Mouse (Mus musculus) forebrain, postnatal 0 days (tissue): ENCODE measurements around the gene Pdia4. TPM values are rescaled to one million over a fixed set of nuclear protein-coding genes. Genes with fewer than 3 reads are reported as not detected.
"Not testable (repeated sequence)": the region's sequence is repeated elsewhere in the genome, so short reads cannot be mapped to it uniquely, and the experiment has no call there.

Experiments used
- ATAC-seq: fragments of 200-750 bp; cut with Nextera tagmentation; 2 replicates; pipeline ENCODE4 v1.8.0; 2017; ENCODE audit warnings: mild to moderate bottlenecking, moderate library complexity
- DNase-seq: peaks from one replicate; pipeline ENCODE4 v3.0.0-alpha.2; 2015
- H3K27ac ChIP-seq: fragments of 300-500 bp; sonication (generic); 2 replicates; pipeline ENCODE4 v1.5.1; 2014; ENCODE audit warnings: low read depth, mild to moderate bottlenecking, antibody characterized with exemption, low read length, moderate library complexity, mixed read lengths
- H3K27me3 ChIP-seq: fragments of 300-500 bp; sonication (generic); 2 replicates; pipeline ENCODE4 v1.6.1; 2014; ENCODE audit warnings: mild to moderate bottlenecking, low read length, mixed read lengths; ENCODE audit not compliant: insufficient read depth
- H3K36me3 ChIP-seq: fragments of 300-500 bp; sonication (generic); 2 replicates; pipeline ENCODE4 v1.6.1; 2014; ENCODE audit warnings: mild to moderate bottlenecking, moderate library complexity; ENCODE audit not compliant: insufficient read depth
- H3K4me1 ChIP-seq: fragments of 300-500 bp; sonication (generic); 2 replicates; pipeline ENCODE4 v1.6.1; 2014; ENCODE audit warnings: antibody characterized with exemption; ENCODE audit not compliant: insufficient read depth
- H3K4me2 ChIP-seq: fragments of 300-500 bp; sonication (generic); 2 replicates; pipeline ENCODE4 v1.6.1; 2014; ENCODE audit warnings: low read depth, mild to moderate bottlenecking, moderate library complexity
- H3K4me3 ChIP-seq: fragments of 300-500 bp; sonication (generic); 2 replicates; pipeline ENCODE4 v1.5.1; 2014; ENCODE audit warnings: low read depth, low read length, mixed read lengths
- H3K9ac ChIP-seq: fragments of 300-500 bp; sonication (generic); 2 replicates; pipeline ENCODE4 v1.6.1; 2014; ENCODE audit warnings: mild to moderate bottlenecking
- H3K9me3 ChIP-seq: fragments of 300-500 bp; sonication (generic); 2 replicates; pipeline ENCODE4 v1.6.1; 2016; ENCODE audit warnings: low read length
- WGBS: fragments of 180-500 bp; shearing (Covaris S2); extraction: QIAGEN DNeasy Blood & Tissue Kit; methylation state at CpG from one replicate; pipeline ENCODE4 v1.1.7; 2014; 5-methylcytosine and 5-hydroxymethylcytosine counted together
- microRNA counts: library from miRNA; unstranded; fragments of <30 nt; microRNA quantifications from one replicate; lab custom pipeline; 2015
- microRNA-seq, 2 experiments: library from miRNA; unstranded; fragments of <30 nt; microRNA quantifications; one replicate each; pipeline ENCODE4; 2016
- polyA plus RNA-seq: library from polyadenylated mRNA; unstranded; fragments of >200 nt; fragmentation: Nextera tagmentation; extraction: Ambion mirVana; gene quantifications from 2 replicates; pipeline ENCODE4 v1.2.1, GENCODE M21; 2015
- total RNA-seq: library from RNA; depleted of rRNA; stranded (reverse); fragments of >200 nt; gene quantifications from 2 replicates; pipeline ENCODE4 v1.2.3, GENCODE M21; 2014; rRNA removed

Gene Pdia4
- total and polyA plus RNA-seq, 2 experiments from 2014 or later = 83.7 to 104 TPM

DNA sequence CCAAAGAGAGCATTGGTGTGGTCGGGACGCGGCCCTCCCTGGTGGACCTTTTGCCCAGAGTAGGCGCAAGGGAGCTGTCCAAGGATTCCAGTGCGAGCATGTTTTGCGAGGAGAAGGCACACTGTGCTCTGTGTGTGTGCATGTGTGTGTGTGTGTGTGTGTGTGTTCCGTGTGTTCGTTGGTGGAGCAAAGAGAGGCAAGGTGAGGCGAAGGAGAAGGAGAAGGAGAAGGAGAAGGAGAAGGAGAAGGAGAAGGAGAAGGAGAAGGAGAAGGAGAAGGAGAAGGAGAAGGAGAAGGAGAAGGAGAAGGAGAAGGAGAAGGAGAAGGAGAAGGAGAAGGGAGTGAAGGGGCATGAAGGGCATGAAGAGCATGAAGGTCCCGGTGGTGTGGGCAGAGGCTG lies 50.5 kb downstream of the Pdia4 start:
- H3K4me3 ChIP-seq, H3K27ac ChIP-seq, DNase-seq, H3K27me3 ChIP-seq, H3K9me3 ChIP-seq, ATAC-seq, H3K4me2 ChIP-seq, H3K9ac ChIP-seq, H3K4me1 ChIP-seq, H3K36me3 ChIP-seq: not testable (repeated sequence)
- 79% methylated on average over 8 of the region's 10 CpGs for WGBS

GRCm38 (mm10) chr6:47759406-47759805 lies 53.8 kb downstream of the Pdia4 start:
- not testable (repeated sequence) for H3K4me3 ChIP-seq, H3K4me1 ChIP-seq, H3K27ac ChIP-seq, H3K27me3 ChIP-seq, DNase-seq, H3K9me3 ChIP-seq, H3K36me3 ChIP-seq, ATAC-seq, H3K4me2 ChIP-seq, H3K9ac ChIP-seq
- WGBS = 82% methylated on average over 13 of the region's 16 CpGs

GRCm38 (mm10) chr6:47757849-47758248 lies 55.4 kb downstream of the Pdia4 start:
- not testable (repeated sequence) for H3K27me3 ChIP-seq, ATAC-seq, H3K9ac ChIP-seq, DNase-seq, H3K4me1 ChIP-seq, H3K27ac ChIP-seq, H3K36me3 ChIP-seq, H3K4me3 ChIP-seq, H3K9me3 ChIP-seq
- H3K4me2 ChIP-seq = peak overlapping the region; percentile 29; the same call in 1 of the 2 replicates
- WGBS = 9% methylated on average over 16 of the region's 38 CpGs

GRCm38 (mm10) chr6:47757429-47757828 lies 55.8 kb downstream of the Pdia4 start:
- not testable (repeated sequence) for H3K9ac ChIP-seq, H3K27ac ChIP-seq
- peak; percentile 38; the same call in 1 of the 2 replicates for ATAC-seq

DNA sequence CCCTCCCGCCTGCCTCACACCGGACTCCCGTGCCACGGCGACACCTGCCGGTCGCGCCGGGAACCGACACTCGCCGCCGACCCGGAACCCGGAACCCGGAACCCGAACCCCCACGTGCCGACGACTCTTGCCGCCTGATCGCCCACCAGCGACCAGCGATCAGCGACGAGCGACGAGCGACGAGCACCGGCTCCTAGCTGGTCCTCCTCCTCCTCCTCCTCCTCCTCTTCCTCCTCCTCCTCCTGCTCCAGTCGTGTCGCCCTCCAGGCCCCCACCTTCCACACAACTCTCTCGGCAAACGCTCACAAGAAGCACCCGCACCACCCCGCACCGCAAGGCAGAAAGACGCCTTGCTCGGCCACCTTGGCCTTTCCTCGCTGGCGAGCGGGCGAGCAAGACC lies 60.1 kb downstream of the Pdia4 start:
- H3K27ac ChIP-seq, H3K4me1 ChIP-seq, H3K9me3 ChIP-seq, H3K27me3 ChIP-seq, H3K4me2 ChIP-seq, H3K9ac ChIP-seq, H3K36me3 ChIP-seq, DNase-seq, ATAC-seq, H3K4me3 ChIP-seq: not testable (repeated sequence)
- WGBS = 8% methylated on average over 9 of the region's 44 CpGs

More at GRCm38 (mm10) chr6:47757429-47757828, 55.8 kb downstream of the Pdia4 start:
- not testable (repeated sequence) for H3K4me3 ChIP-seq, H3K4me1 ChIP-seq, DNase-seq, H3K36me3 ChIP-seq, H3K27me3 ChIP-seq, H3K4me2 ChIP-seq, H3K9me3 ChIP-seq
- WGBS = 16% methylated on average over 4 of the region's 22 CpGs

DNA sequence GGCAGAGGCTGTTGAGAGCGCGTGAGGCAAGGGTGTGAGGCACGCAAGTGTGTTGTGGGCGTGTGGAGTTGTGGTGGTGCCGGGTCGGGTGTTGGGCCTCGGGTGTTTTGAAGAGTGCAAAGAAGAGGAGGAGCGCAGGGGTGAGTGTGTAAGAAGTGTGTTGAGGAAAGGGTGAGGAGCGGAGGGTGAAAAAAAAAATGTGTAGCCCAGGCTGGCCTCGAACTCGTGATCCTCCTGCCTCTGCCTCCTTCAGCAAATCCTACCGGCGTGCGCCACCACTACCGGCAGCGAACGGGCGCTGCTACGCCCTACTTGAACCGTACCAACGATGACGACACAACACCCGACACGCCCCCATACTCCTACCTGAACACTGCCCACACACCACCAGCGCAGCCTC lies 64.9 kb downstream of the Pdia4 start:
- not testable (repeated sequence) for H3K27me3 ChIP-seq, ATAC-seq, H3K4me1 ChIP-seq, H3K9ac ChIP-seq, H3K27ac ChIP-seq, H3K36me3 ChIP-seq, DNase-seq, H3K9me3 ChIP-seq
- peak overlapping the region; percentile 25; the same call in 1 of the 2 replicates for H3K4me3 ChIP-seq
- 11% methylated on average over 8 of the region's 25 CpGs for WGBS
- H3K4me2 ChIP-seq = peak overlapping the region; percentile 41

- H3K27me3 ChIP-seq, H3K4me1 ChIP-seq, H3K4me2 ChIP-seq, H3K27ac ChIP-seq, H3K36me3 ChIP-seq, H3K9ac ChIP-seq, DNase-seq, ATAC-seq, H3K4me3 ChIP-seq, H3K9me3 ChIP-seq: not testable (repeated sequence)
- WGBS = 73% methylated on average over 3 of the region's 8 CpGs
These were observed 65.3 kb downstream of the Pdia4 start for GRCm38 (mm10) chr6:47747886-47748285.

MicroRNA genes within 50 kb of the gene (microRNA counts, 519-probe panel; counts per million panel counts)
- not detected for microRNA mmu-miR-704 (lab: Ali Mortazavi, UCI)

Small RNA genes lying within 50 kb of the gene (microRNA-seq; reads per million reads assigned to microRNA genes)
- gene Mir704 = 0.24 to 0.39 reads per million in 2 experiments

Other genes starting within 250 kb of the Pdia4 start
- gene Ezh2, start 218.1 kb downstream of the Pdia4 start, total RNA-seq = 50.0 and 60.1 TPM in 2 replicates
- 37.7 and 41.5 TPM in 2 replicates for gene Ezh2, start 218.1 kb downstream of the Pdia4 start, polyA plus RNA-seq
- gene Zfp786, start 17.4 kb upstream of the Pdia4 start, total RNA-seq = 22.2 and 23.8 TPM in 2 replicates
- gene Zfp786, start 17.4 kb upstream of the Pdia4 start, polyA plus RNA-seq = 5.1 and 5.5 TPM in 2 replicates
- 23.5 and 28.2 TPM in 2 replicates for gene Zfp398, start 22.2 kb upstream of the Pdia4 start, total RNA-seq
- 7.1 and 11.1 TPM in 2 replicates for gene Zfp398, start 22.2 kb upstream of the Pdia4 start, polyA plus RNA-seq
- gene Zfp282, start 63.8 kb upstream of the Pdia4 start, total RNA-seq = 41.8 and 48.5 TPM in 2 replicates
- 15.4 and 16.7 TPM in 2 replicates for gene Zfp282, start 63.8 kb upstream of the Pdia4 start, polyA plus RNA-seq
- 12.8 and 17.0 TPM in 2 replicates for gene Zfp212, start 107.0 kb upstream of the Pdia4 start, total RNA-seq
- 19.3 and 21.8 TPM in 2 replicates for gene Zfp212, start 107.0 kb upstream of the Pdia4 start, polyA plus RNA-seq
- gene Zfp956, start 140.0 kb upstream of the Pdia4 start, total RNA-seq = 33.9 and 37.7 TPM in 2 replicates
- gene Zfp956, start 140.0 kb upstream of the Pdia4 start, polyA plus RNA-seq = 19.5 and 21.8 TPM in 2 replicates
- gene Zfp777, start 235.5 kb upstream of the Pdia4 start, total RNA-seq = 23.2 and 46.5 TPM in 2 replicates
- 12.5 and 14.2 TPM in 2 replicates for gene Zfp777, start 235.5 kb upstream of the Pdia4 start, polyA plus RNA-seq